Mouse (Mus musculus) ovary, postnatal 10 days (tissue): ENCODE data around the gene Ring1.
"Not testable (repeated sequence)": the region's sequence is repeated elsewhere in the genome, so short reads cannot be mapped to it uniquely, and the experiment has no call there.

ENCODE experiments used
- DNase-seq: peaks from one replicate; pipeline ENCODE4 v3.0.0; 2022; ENCODE audit warnings: low spot score

The Ring1 gene

GRCm38 (mm10) chr17:33994959-33995358 lies 29.5 kb downstream of the Ring1 start:
- no peak for DNase-seq

- DNase-seq = no peak
Observed at GRCm38 (mm10) chr17:33991788-33992664, 32.5 kb downstream of the Ring1 start.

GRCm38 (mm10) chr17:33982136-33982535 lies 42.3 kb downstream of the Ring1 start:
- DNase-seq = not testable (repeated sequence)

- DNase-seq = not testable (repeated sequence)
Observed at GRCm38 (mm10) chr17:33981192-33981909, 43.1 kb downstream of the Ring1 start.

- DNase-seq = no peak
Observed at GRCm38 (mm10) chr17:33980181-33981035, 44.1 kb downstream of the Ring1 start.

GRCm38 (mm10) chr17:33979512-33980050 lies 44.9 kb downstream of the Ring1 start:
- DNase-seq = no peak

- DNase-seq = no peak
Observed at GRCm38 (mm10) chr17:33978631-33979031, 45.8 kb downstream of the Ring1 start.

GRCm38 (mm10) chr17:33977861-33978557 lies 46.5 kb downstream of the Ring1 start:
- DNase-seq = no peak

GRCm38 (mm10) chr17:33973572-33973971 lies 50.9 kb downstream of the Ring1 start:
- DNase-seq = no peak

GRCm38 (mm10) chr17:33972691-33973090 lies 51.8 kb downstream of the Ring1 start:
- no peak for DNase-seq
